Mouse (Mus musculus) stomach, postnatal 0 days (tissue): ENCODE results near the gene Slc39a9.

Experiments
- CTCF ChIP-seq: IDR thresholded peaks from 2 replicates; pipeline ENCODE4 v1.5.1; 2016; ENCODE audit warnings: antibody characterized with exemption, low read depth, mild to moderate bottlenecking, moderate library complexity
- EP300 ChIP-seq: optimal IDR thresholded peaks from 2 replicates; pipeline ENCODE3; 2016; ENCODE audit warnings: antibody characterized with exemption

GRCm38 (mm10) chr12:80687788-80688211, 44.1 kb downstream of the Slc39a9 start:
- TF ChIP-seq CTCF: no peak
- no peak for TF ChIP-seq EP300
